Mouse (Mus musculus) megakaryocyte, adult 5-6 weeks (primary cell): ENCODE data around the gene Dgkb. TPM values are rescaled to one million over a fixed set of nuclear protein-coding genes. Genes with fewer than 3 reads are reported as not detected.
A peak's percentile ranks its signal among the peaks of the same experiment; 100 is the strongest.

Source experiments
- ATAC-seq: 2 replicates; pipeline ENCODE4 v1.8.0; 2016; ENCODE audit warnings: mild to moderate bottlenecking, inconsistent platforms; ENCODE audit not compliant: poor library complexity, severe bottlenecking
- total RNA-seq, 2 experiments: library from RNA; stranded (forward) in 1 of 2; stranded (reverse) in 1 of 2; fragments of 153-499, 151-499 nt in 1 of 2; fragments of 221-1000, 200-1000 nt in 1 of 2; gene quantifications; 2 replicates each; pipeline versions ENCODE4 v1.2.3 to v1.2.4; 2015 to 2017

Gene Dgkb
- total RNA-seq, 2 experiments from 2014 or later, result not detected

DNA sequence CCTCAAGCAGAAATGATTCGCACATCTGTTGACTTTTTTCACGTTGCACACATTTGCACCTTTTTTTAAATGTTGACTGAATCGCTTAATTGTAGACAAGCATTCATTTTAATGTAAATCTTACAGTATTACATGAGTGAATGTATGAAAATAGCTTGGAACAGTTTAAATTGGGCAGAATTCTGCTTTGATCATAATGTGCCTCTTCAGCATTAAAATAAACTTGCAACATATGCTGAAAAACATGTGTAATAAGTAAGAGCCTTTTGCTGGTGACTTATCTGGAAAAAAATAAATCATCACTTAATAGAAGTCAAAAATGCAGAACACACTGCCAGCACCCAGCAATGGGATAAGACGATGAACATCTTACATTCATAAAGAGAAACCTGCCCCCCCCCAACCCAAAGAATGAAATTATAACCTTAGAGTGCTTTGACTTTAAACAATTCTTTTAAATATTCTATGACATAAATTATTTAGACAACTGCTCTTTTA lies 768.9 kb downstream of the Dgkb start:
- ATAC-seq, result no peak

DNA sequence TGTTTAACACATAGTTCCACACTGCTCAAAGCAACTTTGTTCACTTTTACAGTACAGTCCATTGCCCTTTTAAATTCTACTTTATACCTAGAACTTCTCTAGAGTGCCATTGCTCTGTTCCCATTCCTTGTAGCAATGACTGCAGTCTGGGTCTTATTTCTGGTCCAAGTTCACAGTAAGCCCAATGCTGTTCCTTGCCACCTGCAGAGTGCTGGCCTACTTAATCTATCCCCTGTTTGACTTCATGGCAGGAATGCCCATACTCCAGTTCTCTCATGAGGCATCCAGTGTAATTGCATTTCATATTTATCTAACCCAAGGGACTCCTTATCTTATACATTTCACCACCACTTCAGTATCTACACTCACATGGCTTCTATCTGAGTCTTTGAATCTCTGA lies 772.4 kb downstream of the Dgkb start:
- ATAC-seq, result no peak

DNA sequence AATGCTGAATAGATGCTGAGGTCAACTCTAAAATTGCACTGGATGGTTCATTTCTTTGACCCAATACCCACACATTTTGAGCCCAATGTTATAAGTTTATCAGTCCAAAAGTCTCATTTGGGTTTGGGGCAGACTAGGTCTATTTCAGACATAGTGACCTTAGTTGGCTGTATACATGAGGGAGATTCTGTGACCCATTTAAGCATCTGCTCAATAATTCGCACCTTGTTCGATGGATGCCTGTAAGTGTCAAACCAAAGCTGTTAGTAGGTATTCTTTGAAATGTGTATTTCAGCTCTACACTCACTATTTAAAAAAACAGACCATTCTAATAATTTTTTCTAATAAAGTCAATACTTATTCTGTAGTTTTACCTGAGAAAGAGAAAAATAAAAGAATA lies 776.1 kb downstream of the Dgkb start:
- ATAC-seq, result no peak

DNA sequence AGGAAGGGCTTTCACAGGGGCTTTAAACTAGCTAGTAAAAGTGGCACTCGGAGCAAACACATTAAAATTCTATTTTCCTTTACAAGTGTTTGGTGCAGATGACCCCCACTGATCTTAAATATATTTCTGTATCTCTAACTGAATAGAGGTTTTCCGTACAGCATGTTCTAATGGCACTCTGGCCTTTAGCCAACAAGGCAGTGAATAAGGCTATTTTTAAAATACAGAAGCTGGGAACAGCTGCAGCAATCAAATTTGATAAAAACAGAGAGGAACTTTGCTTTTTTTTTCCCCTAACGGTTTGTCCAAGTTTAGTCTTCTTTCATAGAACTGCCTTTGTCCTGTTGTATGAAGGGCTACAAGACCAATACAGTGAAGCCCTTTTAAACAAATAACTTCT lies 776.5 kb downstream of the Dgkb start:
- no peak for ATAC-seq

DNA sequence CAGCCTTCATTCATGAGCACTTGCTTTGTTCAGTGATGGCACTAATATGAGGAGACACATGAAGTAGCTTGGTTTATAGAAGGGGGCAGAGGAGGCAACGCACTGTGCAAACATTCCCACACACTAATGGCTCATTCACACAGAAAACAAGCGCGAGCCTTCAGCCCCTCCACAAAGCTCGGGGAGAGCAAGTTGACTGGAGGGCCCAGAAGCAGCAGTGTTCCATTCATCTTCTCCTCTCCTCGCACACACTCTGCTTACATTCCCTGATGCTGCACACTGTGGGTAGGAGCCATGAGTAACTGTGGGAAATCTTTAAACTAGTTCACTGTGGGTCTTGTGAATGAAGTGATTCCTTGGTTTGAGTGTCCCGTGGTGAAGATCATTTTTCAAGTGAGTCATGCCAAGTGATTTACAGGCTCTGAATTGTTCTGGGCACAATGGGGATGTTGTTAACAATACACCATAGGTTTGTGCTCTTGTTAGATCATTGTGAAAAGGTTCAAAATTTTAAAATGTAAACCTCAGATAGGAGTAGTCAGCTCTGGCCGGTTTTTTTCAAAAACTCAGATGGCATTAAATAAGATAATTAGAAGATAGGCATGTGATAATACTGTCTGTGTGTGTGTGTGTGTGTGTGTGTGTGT lies 779.0 kb downstream of the Dgkb start:
- ATAC-seq, result no peak

DNA sequence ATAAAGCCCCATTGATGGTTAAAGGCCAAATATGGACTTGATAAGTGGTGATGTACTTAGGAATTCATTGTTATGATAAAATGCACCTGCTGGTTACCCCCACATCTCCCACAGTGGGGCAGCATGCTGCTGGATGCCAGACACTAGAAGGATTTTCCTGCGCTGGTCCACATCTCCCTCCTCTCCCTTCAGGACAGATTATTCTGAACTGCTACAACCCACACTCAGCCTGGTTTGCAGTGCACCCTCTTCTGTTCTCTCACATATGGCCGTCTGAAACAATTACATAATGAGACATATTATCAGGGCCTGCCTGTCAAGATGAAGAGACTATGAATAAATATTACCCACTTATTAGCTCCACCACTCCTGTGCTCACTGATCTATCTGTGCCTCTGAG lies 780.6 kb downstream of the Dgkb start:
- ATAC-seq, result no peak

DNA sequence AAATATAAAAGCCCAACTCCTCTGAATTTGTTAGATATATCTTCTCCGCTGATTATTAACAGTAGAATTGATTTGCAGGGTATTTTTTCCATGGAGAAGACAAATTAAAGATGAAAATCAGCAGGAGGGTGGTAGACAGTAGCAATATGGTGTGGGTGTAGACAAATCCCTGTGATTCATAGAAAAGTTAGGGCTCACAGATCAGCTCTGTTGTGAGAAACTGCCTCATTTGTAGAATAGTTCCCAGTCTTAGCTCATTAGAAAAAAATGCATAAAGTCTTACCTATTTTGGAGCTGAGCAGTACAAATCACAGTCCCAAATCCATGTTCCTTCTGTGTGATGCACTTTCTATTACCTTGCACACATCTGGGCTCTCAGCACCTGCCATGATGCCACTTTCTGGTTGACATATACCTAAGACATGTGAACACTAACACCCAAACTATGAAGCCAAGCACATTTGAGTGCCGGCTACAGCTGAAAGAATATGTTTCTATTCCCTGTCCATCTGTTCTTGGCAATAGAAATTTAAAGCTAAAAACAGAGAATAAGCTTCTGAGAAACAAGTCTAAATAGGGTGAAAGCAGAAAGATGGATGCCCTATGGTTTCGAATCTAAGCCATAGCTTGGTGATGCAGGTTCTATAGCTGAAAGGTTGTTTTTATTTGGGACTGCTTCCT lies 782.8 kb downstream of the Dgkb start:
- ATAC-seq, result no peak

DNA sequence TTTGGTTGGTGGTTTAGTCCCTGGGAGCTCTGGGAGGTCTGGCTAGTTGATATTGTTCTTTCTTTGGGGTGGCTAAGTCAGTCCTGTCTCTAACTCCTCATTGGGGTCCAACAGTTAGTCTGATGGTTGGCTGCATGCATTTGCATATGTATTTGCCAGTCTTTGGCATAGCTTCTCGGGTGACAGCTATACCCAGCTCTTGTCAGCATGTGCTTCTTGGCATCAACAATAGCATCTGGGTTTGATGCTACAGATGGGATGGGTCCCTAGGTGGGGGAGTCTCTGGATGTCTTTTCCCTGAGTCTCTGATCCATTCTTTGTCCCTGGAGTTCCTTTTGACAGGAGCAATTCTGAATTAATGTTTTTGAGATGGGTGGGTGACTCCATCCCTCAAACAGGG lies 790.6 kb downstream of the Dgkb start:
- no peak for ATAC-seq

DNA sequence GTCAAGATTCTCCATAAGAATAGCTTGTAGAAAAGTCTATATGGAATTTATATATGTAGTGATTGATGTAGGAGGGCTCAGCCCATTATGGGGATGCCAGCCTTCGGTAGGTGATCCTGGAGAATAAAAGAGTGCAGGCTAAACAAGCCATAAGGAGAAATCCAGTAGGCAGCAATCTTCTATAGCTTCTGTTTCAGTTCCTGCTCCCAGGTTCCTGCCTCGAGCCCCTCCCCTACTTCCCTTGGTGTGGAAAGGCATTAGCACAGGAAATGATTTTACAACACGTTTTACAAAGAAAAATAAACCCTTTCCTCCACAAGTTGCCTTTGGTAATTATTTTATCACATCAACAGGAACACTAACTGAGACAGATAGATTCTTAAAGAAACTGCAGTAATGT lies 850.7 kb downstream of the Dgkb start:
- peak; percentile 68 for ATAC-seq
